Mouse (Mus musculus): ENCODE data around the gene Kcnn1.

The Kcnn1 gene

DNA sequence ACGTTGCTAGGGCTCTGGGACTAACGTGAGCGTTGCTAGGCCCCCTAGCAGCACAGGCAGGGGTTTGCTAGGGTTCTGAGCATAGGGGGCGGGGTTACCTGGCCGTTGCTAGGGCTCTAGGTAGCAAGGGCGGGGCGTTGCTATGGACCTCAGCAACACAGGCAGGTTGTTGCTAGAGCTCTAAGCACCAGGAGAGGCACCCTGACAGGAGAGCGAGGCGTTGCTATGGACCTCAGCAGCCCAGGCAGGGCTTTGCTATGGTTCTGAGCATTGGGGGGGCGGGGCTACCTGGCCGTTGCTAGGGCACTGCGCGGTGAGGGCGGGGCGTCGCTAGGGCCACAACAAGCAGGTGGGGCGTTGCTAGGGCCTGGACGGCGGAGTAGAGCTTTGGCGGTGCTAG, 70.4 kb downstream of the Kcnn1 start:
- DNase-seq (ENCODE audit: low read depth, low spot score): no peak
